Mouse (Mus musculus): ENCODE results near the gene Crabp2. TPM values are rescaled to one million over a fixed set of nuclear protein-coding genes. Genes with fewer than 3 reads are reported as not detected.
"Not testable (repeated sequence)": the region's sequence is repeated elsewhere in the genome, so short reads cannot be mapped to it uniquely, and the experiment has no call there.

The Crabp2 gene
- polyA plus RNA-seq (2017; shearing (Covaris generic)): not detected

- no peak for ATAC-seq
These were observed at the start of gene Crabp2 for GRCm38 (mm10) chr3:87948378-87949265. Crabp2 (plus strand) TSS chr3:87948666.

GRCm38 (mm10) chr3:87899266-87899665 is 49.2 kb upstream of the Crabp2 start:
- ATAC-seq: no peak

- no peak for ATAC-seq
These were observed 48.7 kb upstream of the Crabp2 start for GRCm38 (mm10) chr3:87899776-87900175.

GRCm38 (mm10) chr3:87901036-87901624 is 47.3 kb upstream of the Crabp2 start:
- no peak for ATAC-seq

- ATAC-seq: not testable (repeated sequence)
These were observed 46.5 kb upstream of the Crabp2 start for GRCm38 (mm10) chr3:87901959-87902358.

- no peak for ATAC-seq
These were observed 44.6 kb upstream of the Crabp2 start for GRCm38 (mm10) chr3:87903821-87904220.

- peak; percentile 96 for ATAC-seq
These were observed 42.5 kb upstream of the Crabp2 start, which contains the start of gene Hdgf for GRCm38 (mm10) chr3:87905880-87906485. Hdgf (plus strand) TSS chr3:87906321.

GRCm38 (mm10) chr3:87906601-87906980 is 41.9 kb upstream of the Crabp2 start:
- no peak for ATAC-seq

GRCm38 (mm10) chr3:87906981-87907857 is 41.2 kb upstream of the Crabp2 start:
- ATAC-seq: no peak

GRCm38 (mm10) chr3:87907906-87908305 is 40.6 kb upstream of the Crabp2 start:
- ATAC-seq: no peak

- ATAC-seq: no peak
These were observed 39.1 kb upstream of the Crabp2 start for GRCm38 (mm10) chr3:87909381-87909780.

GRCm38 (mm10) chr3:87909874-87910273 is 38.6 kb upstream of the Crabp2 start:
- ATAC-seq: no peak

- ATAC-seq: no peak
These were observed 37.8 kb upstream of the Crabp2 start for GRCm38 (mm10) chr3:87910573-87911141.

GRCm38 (mm10) chr3:87913491-87913890 is 35.0 kb upstream of the Crabp2 start:
- no peak for ATAC-seq

GRCm38 (mm10) chr3:87913891-87914290 is 34.6 kb upstream of the Crabp2 start:
- no peak for ATAC-seq

GRCm38 (mm10) chr3:87916990-87917389 is 31.5 kb upstream of the Crabp2 start:
- no peak for ATAC-seq

GRCm38 (mm10) chr3:87918551-87918950 is 29.9 kb upstream of the Crabp2 start:
- no peak for ATAC-seq

- peak; percentile 92 for ATAC-seq
These were observed 28.9 kb upstream of the Crabp2 start, which contains the start of gene Mrpl24 for GRCm38 (mm10) chr3:87919336-87920108. Mrpl24 (plus strand) TSS chr3:87919506.

GRCm38 (mm10) chr3:87920270-87920943 is 28.1 kb upstream of the Crabp2 start:
- no peak for ATAC-seq

- no peak for ATAC-seq
These were observed 23.5 kb upstream of the Crabp2 start for GRCm38 (mm10) chr3:87924996-87925395.

GRCm38 (mm10) chr3:87927452-87927851 is 21.0 kb upstream of the Crabp2 start:
- ATAC-seq: no peak
